Mouse (Mus musculus) limb, embryonic 14.5 days (tissue): ENCODE measurements around the gene Rnase11. TPM values are rescaled to one million over a fixed set of nuclear protein-coding genes. Genes with fewer than 3 reads are reported as not detected.

Experiments used
- ATAC-seq: fragments of 200-750 bp; cut with Nextera tagmentation; 2 replicates; pipeline ENCODE4 v1.8.0; 2017; ENCODE audit warnings: low read depth, moderate number of reproducible peaks, moderate TSS enrichment; ENCODE audit not compliant: low FRiP score
- DNase-seq: peaks from one replicate; pipeline ENCODE4 v3.0.0-alpha.2; 2015; ENCODE audit warnings: low spot score
- H3K27ac ChIP-seq: fragments of 300-500 bp; sonication (generic); replicated peaks from 2 replicates; pipeline ENCODE4 v1.5.1; 2014; ENCODE audit warnings: low read depth, mild to moderate bottlenecking, low read length, moderate library complexity, mixed read lengths
- H3K27me3 ChIP-seq: fragments of 300-500 bp; sonication (generic); 2 replicates; pipeline ENCODE4 v1.6.1; 2014; ENCODE audit warnings: low read length, mixed read lengths; ENCODE audit not compliant: control insufficient read depth, insufficient read depth
- H3K36me3 ChIP-seq: fragments of 300-500 bp; sonication (generic); 2 replicates; pipeline ENCODE4 v1.6.1; 2014; ENCODE audit warnings: mild to moderate bottlenecking, low read length, moderate library complexity, mixed read lengths; ENCODE audit not compliant: control insufficient read depth, insufficient read depth
- H3K4me1 ChIP-seq: fragments of 300-500 bp; sonication (generic); 2 replicates; pipeline ENCODE4 v1.6.1; 2014; ENCODE audit warnings: antibody characterized with exemption, low read length, mixed read lengths; ENCODE audit not compliant: control insufficient read depth, insufficient read depth
- H3K4me2 ChIP-seq: fragments of 300-500 bp; sonication (generic); replicated peaks from 2 replicates; pipeline ENCODE4 v1.6.1; 2014; ENCODE audit warnings: low read depth, mild to moderate bottlenecking, low read length, moderate library complexity; ENCODE audit not compliant: severe bottlenecking
- H3K4me3 ChIP-seq: fragments of 300-500 bp; sonication (generic); replicated peaks from 2 replicates; pipeline ENCODE4 v1.5.1; 2014; ENCODE audit warnings: low read length
- H3K9ac ChIP-seq: fragments of 300-500 bp; sonication (generic); 2 replicates; pipeline ENCODE4 v1.6.1; 2014; ENCODE audit warnings: mild to moderate bottlenecking, low read depth, low read length, moderate library complexity; ENCODE audit not compliant: severe bottlenecking
- H3K9me3 ChIP-seq: fragments of 300-500 bp; sonication (generic); 2 replicates; pipeline ENCODE4 v1.6.1; 2016; ENCODE audit warnings: low read length; ENCODE audit not compliant: control insufficient read depth
- POLR2A ChIP-seq: fragments of 200-500 bp; IDR thresholded peaks from 2 replicates; pipeline ENCODE4 v1.8.0; 2012; ENCODE audit warnings: inconsistent platforms, mild to moderate bottlenecking, moderate library complexity, borderline replicate concordance; ENCODE audit not compliant: insufficient read depth, insufficient read length; ENCODE audit errors: extremely low read depth
- WGBS: fragments of 180-500 bp; shearing (Covaris S2); extraction: QIAGEN DNeasy Blood & Tissue Kit; methylation state at CpG from one replicate; pipeline ENCODE4 v1.1.7; 2014; 5-methylcytosine and 5-hydroxymethylcytosine counted together
- polyA plus RNA-seq, 2 experiments: library from polyadenylated mRNA; depleted of rRNA in 1 of 2; stranded (reverse) in 1 of 2; unstranded in 1 of 2; fragments of >200 nt; fragmentation: Nextera tagmentation in 1 of 2; extraction: Ambion mirVana in 1 of 2; gene quantifications; 2 replicates each; pipeline versions ENCODE4 v1.2.1 to v1.2.3; 2012 to 2014

Gene Rnase11
- polyA plus RNA-seq, 2 experiments, result not detected

- Histone ChIP-seq H3K27me3 (no peaks in the 10 kb centered on the region), H3K9me3 (no peaks in the 10 kb centered on the region), H3K4me2 (no peak overlapping the region), H3K9ac (no peak overlapping the region), H3K4me3 (no peak overlapping the region), H3K27ac (peak overlapping the region; percentile 67), H3K4me1 (no peaks in the 10 kb centered on the region), H3K36me3 (no peaks in the 10 kb centered on the region)
- no peak for TF ChIP-seq POLR2A
- no peak for ATAC-seq
- WGBS, result 71% methylated on average over 13 of the region's 13 CpGs
- peak; percentile 59 for DNase-seq
These were observed 41.8 kb downstream of the Rnase11 start for GRCm38 (mm10) chr14:51007914-51008713.

GRCm38 (mm10) chr14:51007152-51007801 lies 42.7 kb downstream of the Rnase11 start, which contains the start of gene Rnase10:
Gene Rnase10 (plus strand): TSS chr14:51007751.
- DNase-seq, result peak; percentile 68
- H3K27ac ChIP-seq, result peak within 1 kb of the TSS; percentile 67
- H3K27me3 ChIP-seq, result no peaks in the 10 kb centered on the region
- no peak for ATAC-seq
- H3K4me2 ChIP-seq, result no peak within 1 kb of the TSS
- H3K9me3 ChIP-seq, result no peaks in the 10 kb centered on the region
- WGBS, result 54% methylated on average over 8 of the region's 8 CpGs
- H3K36me3 ChIP-seq, result no peaks in the 10 kb centered on the region
- no peaks in the 10 kb centered on the region for H3K4me1 ChIP-seq
- H3K4me3 ChIP-seq, result no peak within 1 kb of the TSS
- H3K9ac ChIP-seq, result no peak within 1 kb of the TSS
- no peak for TF ChIP-seq POLR2A

Other genes starting within 250 kb of the Rnase11 start
- gene Ccnb1ip1, start 242.4 kb downstream of the Rnase11 start, polyA plus RNA-seq (2012; rRNA removed), result not detected in 2 replicates
- not detected in 2 replicates for gene Ccnb1ip1, start 242.4 kb downstream of the Rnase11 start, polyA plus RNA-seq (2014; fragmentation: Nextera tagmentation; extraction: Ambion mirVana)
- gene Parp2, start 242.3 kb downstream of the Rnase11 start, polyA plus RNA-seq (2012; rRNA removed), result 65.4 and 86.6 TPM in 2 replicates
- 54.0 and 57.8 TPM in 2 replicates for gene Parp2, start 242.3 kb downstream of the Rnase11 start, polyA plus RNA-seq (2014; fragmentation: Nextera tagmentation; extraction: Ambion mirVana)
- gene Tep1, start 179.6 kb downstream of the Rnase11 start, polyA plus RNA-seq (2012; rRNA removed), result 9.5 and 13.0 TPM in 2 replicates
- gene Tep1, start 179.6 kb downstream of the Rnase11 start, polyA plus RNA-seq (2014; fragmentation: Nextera tagmentation; extraction: Ambion mirVana), result 8.3 and 10.5 TPM in 2 replicates
- gene Klhl33, start 152.7 kb downstream of the Rnase11 start, polyA plus RNA-seq (2012; rRNA removed), result 0.17 and 0.28 TPM in 2 replicates
- 0.08 and 0.11 TPM in 2 replicates for gene Klhl33, start 152.7 kb downstream of the Rnase11 start, polyA plus RNA-seq (2014; fragmentation: Nextera tagmentation; extraction: Ambion mirVana)
- 116 and 137 TPM in 2 replicates for gene Osgep, start 125.3 kb downstream of the Rnase11 start, polyA plus RNA-seq (2012; rRNA removed)
- gene Osgep, start 125.3 kb downstream of the Rnase11 start, polyA plus RNA-seq (2014; fragmentation: Nextera tagmentation; extraction: Ambion mirVana), result 163 and 164 TPM in 2 replicates
- gene Apex1, start 125.2 kb downstream of the Rnase11 start, polyA plus RNA-seq (2012; rRNA removed), result 127 and 143 TPM in 2 replicates
- gene Apex1, start 125.2 kb downstream of the Rnase11 start, polyA plus RNA-seq (2014; fragmentation: Nextera tagmentation; extraction: Ambion mirVana), result 218 and 219 TPM in 2 replicates
- 82.3 and 122 TPM in 2 replicates for gene Pip4p1, start 119.3 kb downstream of the Rnase11 start, polyA plus RNA-seq (2012; rRNA removed)
- gene Pip4p1, start 119.3 kb downstream of the Rnase11 start, polyA plus RNA-seq (2014; fragmentation: Nextera tagmentation; extraction: Ambion mirVana), result 50.3 and 54.0 TPM in 2 replicates
- 37.7 and 42.1 TPM in 2 replicates for gene Pnp, start 119.1 kb downstream of the Rnase11 start, polyA plus RNA-seq (2012; rRNA removed)
- 52.4 and 52.6 TPM in 2 replicates for gene Pnp, start 119.1 kb downstream of the Rnase11 start, polyA plus RNA-seq (2014; fragmentation: Nextera tagmentation; extraction: Ambion mirVana)
- gene Gm49342, start 105.6 kb downstream of the Rnase11 start, polyA plus RNA-seq (2012; rRNA removed), result 42.1 and 42.8 TPM in 2 replicates
- gene Gm49342, start 105.6 kb downstream of the Rnase11 start, polyA plus RNA-seq (2014; fragmentation: Nextera tagmentation; extraction: Ambion mirVana), result not detected in 2 replicates
- gene Pnp2, start 94.2 kb downstream of the Rnase11 start, polyA plus RNA-seq (2012; rRNA removed), result 0.15 and 0.31 TPM in 2 replicates
- gene Pnp2, start 94.2 kb downstream of the Rnase11 start, polyA plus RNA-seq (2014; fragmentation: Nextera tagmentation; extraction: Ambion mirVana), result 0.37 and 0.39 TPM in 2 replicates
- gene Rnase10, start 42.4 kb downstream of the Rnase11 start, polyA plus RNA-seq (2012; rRNA removed), result 0.13 and 0.18 TPM in 2 replicates
- not detected in 2 replicates for gene Rnase10, start 42.4 kb downstream of the Rnase11 start, polyA plus RNA-seq (2014; fragmentation: Nextera tagmentation; extraction: Ambion mirVana)
- gene Rnase9, start 8.3 kb downstream of the Rnase11 start, polyA plus RNA-seq (2012; rRNA removed), result 0.05 TPM in 1 of 2 replicates, not detected in the other
- not detected in 2 replicates for gene Rnase9, start 8.3 kb downstream of the Rnase11 start, polyA plus RNA-seq (2014; fragmentation: Nextera tagmentation; extraction: Ambion mirVana)
- 0.14 and 0.17 TPM in 2 replicates for gene Rnase12, start 7.5 kb upstream of the Rnase11 start, polyA plus RNA-seq (2012; rRNA removed)
- not detected in 2 replicates for gene Rnase12, start 7.5 kb upstream of the Rnase11 start, polyA plus RNA-seq (2014; fragmentation: Nextera tagmentation; extraction: Ambion mirVana)
- not detected in 2 replicates for gene Olfr750, start 24.3 kb upstream of the Rnase11 start, polyA plus RNA-seq (2012; rRNA removed)
- gene Olfr750, start 24.3 kb upstream of the Rnase11 start, polyA plus RNA-seq (2014; fragmentation: Nextera tagmentation; extraction: Ambion mirVana), result not detected in 2 replicates
- 66.2 and 67.4 TPM in 2 replicates for gene Rnase4, start 40.9 kb upstream of the Rnase11 start, polyA plus RNA-seq (2012; rRNA removed)
- gene Rnase4, start 40.9 kb upstream of the Rnase11 start, polyA plus RNA-seq (2014; fragmentation: Nextera tagmentation; extraction: Ambion mirVana), result 51.9 and 59.4 TPM in 2 replicates
- gene Ang, start 41.0 kb upstream of the Rnase11 start, polyA plus RNA-seq (2012; rRNA removed), result 9.7 and 13.6 TPM in 2 replicates
- 7.3 and 8.3 TPM in 2 replicates for gene Ang, start 41.0 kb upstream of the Rnase11 start, polyA plus RNA-seq (2014; fragmentation: Nextera tagmentation; extraction: Ambion mirVana)
- gene Eddm3b, start 64.3 kb upstream of the Rnase11 start, polyA plus RNA-seq (2012; rRNA removed), result 0.04 TPM in 1 of 2 replicates, not detected in the other
- not detected in 2 replicates for gene Eddm3b, start 64.3 kb upstream of the Rnase11 start, polyA plus RNA-seq (2014; fragmentation: Nextera tagmentation; extraction: Ambion mirVana)
- 1.1 and 1.3 TPM in 2 replicates for gene Rnase6, start 73.7 kb upstream of the Rnase11 start, polyA plus RNA-seq (2012; rRNA removed)
- gene Rnase6, start 73.7 kb upstream of the Rnase11 start, polyA plus RNA-seq (2014; fragmentation: Nextera tagmentation; extraction: Ambion mirVana), result 0.77 and 2.3 TPM in 2 replicates
- gene Rnase1, start 96.6 kb upstream of the Rnase11 start, polyA plus RNA-seq (2012; rRNA removed), result 0.47 and 0.61 TPM in 2 replicates
- 0.39 and 0.61 TPM in 2 replicates for gene Rnase1, start 96.6 kb upstream of the Rnase11 start, polyA plus RNA-seq (2014; fragmentation: Nextera tagmentation; extraction: Ambion mirVana)
- not detected in 2 replicates for gene Rnase2b, start 112.1 kb upstream of the Rnase11 start, polyA plus RNA-seq (2012; rRNA removed)
- not detected in 2 replicates for gene Rnase2b, start 112.1 kb upstream of the Rnase11 start, polyA plus RNA-seq (2014; fragmentation: Nextera tagmentation; extraction: Ambion mirVana)
- gene Ang2, start 149.0 kb upstream of the Rnase11 start, polyA plus RNA-seq (2012; rRNA removed), result not detected in 2 replicates
- not detected in 2 replicates for gene Ang2, start 149.0 kb upstream of the Rnase11 start, polyA plus RNA-seq (2014; fragmentation: Nextera tagmentation; extraction: Ambion mirVana)
- gene Ear14, start 153.2 kb upstream of the Rnase11 start, polyA plus RNA-seq (2012; rRNA removed), result not detected in 2 replicates
- gene Ear14, start 153.2 kb upstream of the Rnase11 start, polyA plus RNA-seq (2014; fragmentation: Nextera tagmentation; extraction: Ambion mirVana), result not detected in 2 replicates
- not detected in 2 replicates for gene Rnase2a, start 205.9 kb upstream of the Rnase11 start, polyA plus RNA-seq (2012; rRNA removed)
- not detected in 2 replicates for gene Rnase2a, start 205.9 kb upstream of the Rnase11 start, polyA plus RNA-seq (2014; fragmentation: Nextera tagmentation; extraction: Ambion mirVana)